Mouse (Mus musculus): ENCODE data around the gene Gm10251. TPM values are rescaled to one million over a fixed set of nuclear protein-coding genes. Genes with fewer than 3 reads are reported as not detected.

Gene Gm10251
- polyA plus RNA-seq, 2 experiments = not detected

Other genes with a start within 250 kb of the Gm10251 start
- not detected in 2 replicates for gene Gm3594, start 239.6 kb downstream of the Gm10251 start, polyA plus RNA-seq (2012; rRNA removed)
- gene Gm3594, start 239.6 kb downstream of the Gm10251 start, polyA plus RNA-seq (2014; fragmentation: Nextera tagmentation; extraction: Ambion mirVana) = not detected in 2 replicates
- gene Gm8356, start 146.9 kb downstream of the Gm10251 start, polyA plus RNA-seq (2012; rRNA removed) = not detected in 2 replicates
- not detected in 2 replicates for gene Gm8356, start 146.9 kb downstream of the Gm10251 start, polyA plus RNA-seq (2014; fragmentation: Nextera tagmentation; extraction: Ambion mirVana)
- gene Gm3629, start 93.6 kb downstream of the Gm10251 start, polyA plus RNA-seq (2012; rRNA removed) = 0.15 and 0.44 TPM in 2 replicates
- 0.32 TPM in 1 of 2 replicates, not detected in the other for gene Gm3629, start 93.6 kb downstream of the Gm10251 start, polyA plus RNA-seq (2014; fragmentation: Nextera tagmentation; extraction: Ambion mirVana)
- gene Gm3460, start 61.8 kb downstream of the Gm10251 start, polyA plus RNA-seq (2012; rRNA removed) = not detected in 2 replicates
- not detected in 2 replicates for gene Gm3460, start 61.8 kb downstream of the Gm10251 start, polyA plus RNA-seq (2014; fragmentation: Nextera tagmentation; extraction: Ambion mirVana)
- gene Gm8050, start 36.1 kb upstream of the Gm10251 start, polyA plus RNA-seq (2012; rRNA removed) = 0.06 TPM in 1 of 2 replicates, not detected in the other
- not detected in 2 replicates for gene Gm8050, start 36.1 kb upstream of the Gm10251 start, polyA plus RNA-seq (2014; fragmentation: Nextera tagmentation; extraction: Ambion mirVana)
- gene Gm3636, start 58.2 kb upstream of the Gm10251 start, polyA plus RNA-seq (2012; rRNA removed) = 11.1 and 13.4 TPM in 2 replicates
- gene Gm3636, start 58.2 kb upstream of the Gm10251 start, polyA plus RNA-seq (2014; fragmentation: Nextera tagmentation; extraction: Ambion mirVana) = 4.3 and 4.6 TPM in 2 replicates
- not detected in 2 replicates for gene Gm8362, start 90.2 kb upstream of the Gm10251 start, polyA plus RNA-seq (2012; rRNA removed)
- not detected in 2 replicates for gene Gm8362, start 90.2 kb upstream of the Gm10251 start, polyA plus RNA-seq (2014; fragmentation: Nextera tagmentation; extraction: Ambion mirVana)
- gene Gm3642, start 156.1 kb upstream of the Gm10251 start, polyA plus RNA-seq (2012; rRNA removed) = not detected in 2 replicates
- gene Gm3642, start 156.1 kb upstream of the Gm10251 start, polyA plus RNA-seq (2014; fragmentation: Nextera tagmentation; extraction: Ambion mirVana) = not detected in 2 replicates
- gene Gm3667, start 205.8 kb upstream of the Gm10251 start, polyA plus RNA-seq (2012; rRNA removed) = 1.4 and 2.0 TPM in 2 replicates
- gene Gm3667, start 205.8 kb upstream of the Gm10251 start, polyA plus RNA-seq (2014; fragmentation: Nextera tagmentation; extraction: Ambion mirVana) = 0.58 and 0.91 TPM in 2 replicates